Mouse (Mus musculus) kidney, postnatal 0 days (tissue): ENCODE results near the gene Olfr92. TPM values are rescaled to one million over a fixed set of nuclear protein-coding genes. Genes with fewer than 3 reads are reported as not detected.

Source experiments
- ATAC-seq: fragments of 200-750 bp; cut with Nextera tagmentation; replicated peaks from 2 replicates; pipeline ENCODE4 v1.8.0; 2017; ENCODE audit warnings: low read depth, moderate number of reproducible peaks, moderate TSS enrichment, moderate library complexity; ENCODE audit not compliant: low FRiP score
- DNase-seq: peaks from one replicate; pipeline ENCODE4 v3.0.0-alpha.2; 2016; ENCODE audit warnings: low spot score
- H3K27ac ChIP-seq: fragments of 300-500 bp; sonication (generic); 2 replicates; pipeline ENCODE4 v1.5.1; 2014; ENCODE audit warnings: mild to moderate bottlenecking
- H3K27me3 ChIP-seq: fragments of 300-500 bp; sonication (generic); 2 replicates; pipeline ENCODE4 v1.6.1; 2014; ENCODE audit warnings: low read length, mixed read lengths; ENCODE audit not compliant: insufficient read depth
- H3K36me3 ChIP-seq: fragments of 300-500 bp; sonication (generic); 2 replicates; pipeline ENCODE4 v1.6.1; 2014; ENCODE audit warnings: low read length, mixed read lengths; ENCODE audit not compliant: insufficient read depth
- H3K4me1 ChIP-seq: fragments of 300-500 bp; sonication (generic); replicated peaks from 2 replicates; pipeline ENCODE4 v1.6.1; 2014; ENCODE audit warnings: antibody characterized with exemption, low read length, mixed read lengths; ENCODE audit not compliant: insufficient read depth
- H3K4me2 ChIP-seq: fragments of 300-500 bp; sonication (generic); 2 replicates; pipeline ENCODE4 v1.6.1; 2014; ENCODE audit warnings: mild to moderate bottlenecking, low read length, moderate library complexity, mixed read lengths
- H3K4me3 ChIP-seq: fragments of 300-500 bp; sonication (generic); replicated peaks from 2 replicates; pipeline ENCODE4 v1.5.1; 2014; ENCODE audit warnings: low read depth, low read length
- H3K9ac ChIP-seq: fragments of 300-500 bp; sonication (generic); 2 replicates; pipeline ENCODE4 v1.6.1; 2014; ENCODE audit warnings: low read depth, low read length
- H3K9me3 ChIP-seq: fragments of 300-500 bp; sonication (generic); replicated peaks from 2 replicates; pipeline ENCODE4 v1.6.1; 2016; ENCODE audit warnings: low read length, inconsistent platforms, mixed read lengths
- CTCF ChIP-seq: IDR thresholded peaks from 2 replicates; pipeline ENCODE4 v1.5.1; 2016; ENCODE audit warnings: antibody characterized with exemption, low read depth, mild to moderate bottlenecking, moderate library complexity
- WGBS: fragments of 180-500 bp; shearing (Covaris S2); extraction: QIAGEN DNeasy Blood & Tissue Kit; methylation state at CpG from one replicate; pipeline ENCODE4 v1.1.7; 2014; 5-methylcytosine and 5-hydroxymethylcytosine counted together
- polyA plus RNA-seq: library from polyadenylated mRNA; unstranded; fragments of >200 nt; fragmentation: Nextera tagmentation; extraction: Ambion mirVana; gene quantifications from 2 replicates; pipeline ENCODE4 v1.2.1, GENCODE M21; 2015

Olfr92 gene
- polyA plus RNA-seq, 1 experiment from 2014 or later = not detected

- no peaks in the 10 kb centered on the region for H3K27me3 ChIP-seq
- WGBS = 91% methylated on average over 2 of the region's 2 CpGs
- no peak for TF ChIP-seq CTCF
Measured at GRCm38 (mm10) chr17:37075766-37076165, 44.1 kb downstream of the Olfr92 start.

GRCm38 (mm10) chr17:37075181-37075580 lies 44.7 kb downstream of the Olfr92 start:
- Histone ChIP-seq H3K9ac (no peak overlapping the region), H3K4me2 (no peak overlapping the region), H3K27ac (no peak overlapping the region), H3K27me3 (no peaks in the 10 kb centered on the region), H3K36me3 (peaks cover 20% of the 10 kb centered on the region), H3K9me3 (no peaks in the 10 kb centered on the region), H3K4me1 (no peaks in the 10 kb centered on the region), H3K4me3 (no peak overlapping the region)
- WGBS = 86% methylated on average over 6 of the region's 6 CpGs
- no peak for DNase-seq
- ATAC-seq = no peak
- no peak for TF ChIP-seq CTCF

More at GRCm38 (mm10) chr17:37075766-37076165, 44.1 kb downstream of the Olfr92 start:
- Histone ChIP-seq H3K36me3 (peaks cover 18% of the 10 kb centered on the region; the same call in 1 of the 2 replicates), H3K9ac (no peak overlapping the region), H3K4me1 (no peaks in the 10 kb centered on the region), H3K4me3 (no peak overlapping the region), H3K4me2 (no peak overlapping the region), H3K27ac (no peak overlapping the region), H3K9me3 (no peaks in the 10 kb centered on the region)
- DNase-seq (no peak), ATAC-seq (no peak)

GRCm38 (mm10) chr17:37072730-37073276 lies 47.1 kb downstream of the Olfr92 start:
- ATAC-seq = no peak
- H3K4me2 ChIP-seq = no peak overlapping the region
- 61% methylated on average over 11 of the region's 11 CpGs for WGBS
- no peak overlapping the region for H3K27ac ChIP-seq
- H3K4me3 ChIP-seq = no peak overlapping the region
- H3K36me3 ChIP-seq = peaks cover 31% of the 10 kb centered on the region
- no peaks in the 10 kb centered on the region for H3K9me3 ChIP-seq
- H3K9ac ChIP-seq = no peak overlapping the region
- TF ChIP-seq CTCF = no peak
- DNase-seq = no peak
- H3K27me3 ChIP-seq = no peaks in the 10 kb centered on the region
- H3K4me1 ChIP-seq = no peaks in the 10 kb centered on the region

GRCm38 (mm10) chr17:37072080-37072729 lies 47.7 kb downstream of the Olfr92 start:
- WGBS = 80% methylated on average over 12 of the region's 12 CpGs
- ATAC-seq (no peak), DNase-seq (no peak)
- no peak overlapping the region for H3K4me2 ChIP-seq
- TF ChIP-seq CTCF = no peak
- H3K36me3 ChIP-seq = peaks cover 36% of the 10 kb centered on the region
- H3K4me3 ChIP-seq = no peak overlapping the region
- no peaks in the 10 kb centered on the region for H3K27me3 ChIP-seq
- no peaks in the 10 kb centered on the region for H3K4me1 ChIP-seq
- H3K9me3 ChIP-seq = no peaks in the 10 kb centered on the region
- H3K27ac ChIP-seq = no peak overlapping the region
- H3K9ac ChIP-seq = no peak overlapping the region

GRCm38 (mm10) chr17:37070121-37070520 lies 49.8 kb downstream of the Olfr92 start:
- no peak for ATAC-seq
- no peak overlapping the region for H3K9ac ChIP-seq
- peaks cover 50% of the 10 kb centered on the region for H3K36me3 ChIP-seq
- no peaks in the 10 kb centered on the region for H3K9me3 ChIP-seq
- no peak for TF ChIP-seq CTCF
- 85% methylated on average over 8 of the region's 8 CpGs for WGBS
- no peak overlapping the region for H3K4me2 ChIP-seq
- no peak overlapping the region for H3K4me3 ChIP-seq
- no peaks in the 10 kb centered on the region for H3K4me1 ChIP-seq
- DNase-seq = no peak
- H3K27me3 ChIP-seq = no peaks in the 10 kb centered on the region
- no peak overlapping the region for H3K27ac ChIP-seq

GRCm38 (mm10) chr17:37067861-37068260 lies 52.0 kb downstream of the Olfr92 start:
- 97% methylated on average over 1 of the region's 1 CpGs for WGBS
- Histone ChIP-seq H3K4me3 (no peak overlapping the region), H3K9me3 (no peaks in the 10 kb centered on the region), H3K27me3 (no peaks in the 10 kb centered on the region), H3K4me1 (no peaks in the 10 kb centered on the region), H3K36me3 (peaks cover 68% of the 10 kb centered on the region), H3K27ac (no peak overlapping the region), H3K9ac (no peak overlapping the region), H3K4me2 (no peak overlapping the region)
- no peak for TF ChIP-seq CTCF
- DNase-seq = no peak
- ATAC-seq = no peak
